ENCODE assay signal across 16 mouse cellular contexts in the genomic region with DNA sequence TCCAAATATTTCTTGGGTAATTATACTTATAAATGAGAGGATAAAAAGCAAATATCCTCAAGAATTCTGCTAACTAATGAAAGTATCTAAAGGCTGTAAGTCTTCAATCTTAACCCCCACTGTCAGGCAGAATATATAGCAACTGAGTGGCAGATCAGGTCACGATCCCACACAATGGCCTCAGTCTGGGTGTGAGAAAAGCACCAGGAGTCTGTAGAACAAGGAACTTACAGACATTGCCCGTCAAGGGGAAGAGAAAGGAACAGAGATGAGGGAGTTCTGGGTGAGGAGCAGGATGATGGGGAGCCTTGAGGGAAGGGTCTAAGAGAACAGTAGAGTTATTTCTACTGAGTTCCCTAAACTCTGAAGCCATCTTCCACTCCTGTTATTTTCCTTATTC. TPM values are rescaled to one million over a fixed set of nuclear protein-coding genes. Genes with fewer than 3 reads are reported as not detected.
DNase-seq lines count a peak whose midpoint lies in the region; ATAC-seq and TF ChIP-seq lines count a peak whose summit lies in the region.
"Had no signal": no experiment of that assay in that cellular context is flagged by ENCODE, and none has a peak within 500 bp of the region (broad histone marks: within the 10 kb centered on the region; RNA-seq: fewer than 3 reads in every experiment).

No protein-coding gene starts in this region.

- ATAC-seq in neural tube, embryonic 12.5 days (ENCODE audit: low FRiP score, low read depth), result no peak
- no peak for ATAC-seq in hindbrain, embryonic 11.5 days (ENCODE audit: low FRiP score)
- ATAC-seq: CD4-positive, CD25-positive, alpha-beta regulatory T cell, adult 4 months had no signal

- peaks cover 27% of the 10 kb centered on the region for H3K36me3 ChIP-seq in neural tube, embryonic 12.5 days
- H3K36me3 ChIP-seq in hindbrain, embryonic 11.5 days (ENCODE audit: control insufficient read depth, insufficient read depth, low read length), result no peaks in the 10 kb centered on the region
- peaks cover 55% of the 10 kb centered on the region for H3K36me3 ChIP-seq in thymus, adult 2 months (ENCODE audit: control insufficient read depth, insufficient read depth, low read length)

- TF ChIP-seq POLR2A in brain, embryonic 14.5 days (IDR thresholded peaks at IDR 0.05; ENCODE audit: borderline replicate concordance, extremely low read depth, insufficient read depth, insufficient read length, poor library complexity, severe bottlenecking), result no peak
- TF ChIP-seq POLR2A in thymus, adult 2 months (IDR thresholded peaks at IDR 0.05; ENCODE audit: control insufficient read depth, extremely low read depth, insufficient read depth, low read length, poor library complexity), result no peak

- H3K9ac ChIP-seq in neural tube, embryonic 12.5 days, result no peak overlapping the region
- no peak overlapping the region for H3K9ac ChIP-seq in hindbrain, embryonic 11.5 days (ENCODE audit: low read depth, low read length)
- H3K9ac ChIP-seq: embryonic facial prominence, embryonic 13.5 days; liver, embryonic 15.5 days had no signal

- no peak for DNase-seq in neural tube, embryonic 10.5 days (ENCODE audit: extremely low spot score, low spot score)
- peak; percentile 60 for DNase-seq in brain, embryonic 14.5 days (ENCODE audit: low read depth)
- DNase-seq in hindbrain, embryonic 11.5 days (ENCODE audit: low spot score), result peak; percentile 38
- DNase-seq in thymus, adult 2 months, result no peak
- no peak for DNase-seq in T-cell, adult 2 months (ENCODE audit: low spot score)
- DNase-seq in cerebellum, adult 9-10 months, result no peak
- DNase-seq: adrenal gland, adult 8-10 months; cerebellum, postnatal 10 days; lung, postnatal 36 days; right cerebral cortex, postnatal 14 days; thymus, adult 18-20 months had no signal

- H3K27me3 ChIP-seq in neural tube, embryonic 12.5 days (replicated peaks), result no peaks in the 10 kb centered on the region
- no peaks in the 10 kb centered on the region for H3K27me3 ChIP-seq in hindbrain, embryonic 11.5 days (ENCODE audit: control insufficient read depth, insufficient read depth, low read length)
- no peaks in the 10 kb centered on the region for H3K27me3 ChIP-seq in thymus, adult 2 months (ENCODE audit: control insufficient read depth, insufficient read depth, low read length)
- H3K27me3 ChIP-seq: embryonic facial prominence, embryonic 13.5 days; liver, embryonic 15.5 days had no signal

- H3K4me3 ChIP-seq in neural tube, embryonic 12.5 days, result no peak overlapping the region
- no peak overlapping the region for H3K4me3 ChIP-seq in hindbrain, embryonic 11.5 days (ENCODE audit: low read depth, low read length)
- H3K4me3 ChIP-seq in thymus, adult 2 months (ENCODE audit: control insufficient read depth, insufficient read depth, low read length), result no peak overlapping the region
- H3K4me3 ChIP-seq: embryonic facial prominence, embryonic 13.5 days; liver, embryonic 15.5 days had no signal

- TF ChIP-seq CTCF in brain, embryonic 14.5 days (IDR thresholded peaks at IDR 0.05; ENCODE audit: borderline replicate concordance, extremely low read depth, insufficient read depth, insufficient read length), result no peak
- no peak for TF ChIP-seq CTCF in thymus, adult 2 months (IDR thresholded peaks at IDR 0.05; ENCODE audit: borderline replicate concordance, control insufficient read depth, extremely low read depth, insufficient read depth, low read length, poor library complexity)

- H3K4me2 ChIP-seq in neural tube, embryonic 12.5 days (replicated peaks), result no peak overlapping the region
- no peak overlapping the region for H3K4me2 ChIP-seq in hindbrain, embryonic 11.5 days (replicated peaks; ENCODE audit: low read depth, low read length)
- H3K4me2 ChIP-seq: embryonic facial prominence, embryonic 13.5 days; liver, embryonic 15.5 days had no signal

- WGBS in neural tube, embryonic 12.5 days, result 14% methylated on average over 2 of the region's 2 CpGs
- WGBS in hindbrain, embryonic 11.5 days, result 38% methylated on average over 2 of the region's 2 CpGs
- WGBS in thymus, adult 2 months, result 93% methylated on average over 2 of the region's 2 CpGs

- H3K4me1 ChIP-seq in neural tube, embryonic 12.5 days, result peaks cover 12% of the 10 kb centered on the region; the same call in 1 of the 2 replicates
- H3K4me1 ChIP-seq in hindbrain, embryonic 11.5 days (replicated peaks; ENCODE audit: control insufficient read depth, insufficient read depth, low read length), result peaks cover 5% of the 10 kb centered on the region; the same call in 1 of the 2 replicates
- H3K4me1 ChIP-seq in thymus, adult 2 months (replicated peaks; ENCODE audit: control insufficient read depth, insufficient read depth, low read length), result no peaks in the 10 kb centered on the region
- H3K4me1 ChIP-seq: embryonic facial prominence, embryonic 13.5 days; liver, embryonic 15.5 days had no signal

- H3K9me3 ChIP-seq in neural tube, embryonic 12.5 days, result no peaks in the 10 kb centered on the region
- H3K9me3 ChIP-seq in hindbrain, embryonic 11.5 days (ENCODE audit: control insufficient read depth, low read length), result no peaks in the 10 kb centered on the region; the same call in 1 of the 2 replicates
- H3K9me3 ChIP-seq: embryonic facial prominence, embryonic 13.5 days; liver, embryonic 15.5 days had no signal

- 0 out of 2 replicates have a peak overlapping the region, but pooled peaks have one; percentile 12 for H3K27ac ChIP-seq in neural tube, embryonic 12.5 days
- peak overlapping the region; percentile 79 for H3K27ac ChIP-seq in hindbrain, embryonic 11.5 days (ENCODE audit: low read depth, low read length)
- H3K27ac ChIP-seq in thymus, adult 2 months (ENCODE audit: control insufficient read depth, insufficient read depth, low read length), result no peak overlapping the region
- H3K27ac ChIP-seq: embryonic facial prominence, embryonic 13.5 days; kidney, postnatal 0 days; liver, embryonic 15.5 days had no signal

RNA-seq across cellular contexts. Expression of a gene that starts 16.2 kb away (rescaled TPM):
- polyA plus RNA-seq in neural tube, embryonic 12.5 days (2016; fragmentation: Nextera tagmentation; extraction: Ambion mirVana), result 179 and 185 TPM in 2 replicates
- 47.7 and 55.3 TPM in 2 replicates for polyA plus RNA-seq in brain, embryonic 14.5 days (2012; rRNA removed)
- 151 and 159 TPM in 2 replicates for polyA plus RNA-seq in hindbrain, embryonic 11.5 days (2014; fragmentation: Nextera tagmentation; extraction: Ambion mirVana)
- 16.3 and 17.6 TPM in 2 replicates for polyA plus RNA-seq in thymus, adult 2 months (2012; rRNA removed)

RNA-seq across cellular contexts. Expression of a gene that starts 41.5 kb away (rescaled TPM):
- polyA plus RNA-seq in neural tube, embryonic 12.5 days (2016; fragmentation: Nextera tagmentation; extraction: Ambion mirVana), result 165 and 173 TPM in 2 replicates
- polyA plus RNA-seq in brain, embryonic 14.5 days (2012; rRNA removed), result 60.3 and 70.2 TPM in 2 replicates
- polyA plus RNA-seq in hindbrain, embryonic 11.5 days (2014; fragmentation: Nextera tagmentation; extraction: Ambion mirVana), result 257 and 285 TPM in 2 replicates
- 76.2 and 96.6 TPM in 2 replicates for polyA plus RNA-seq in thymus, adult 2 months (2012; rRNA removed)

Comparison
In these comparisons a context has a peak if more than half of its experiments do, and no peak if none do; other contexts are left out.
1. DNase-seq: peak in brain, embryonic 14.5 days (single experiment) and hindbrain, embryonic 11.5 days (single experiment); none in neural tube, embryonic 10.5 days (single experiment), thymus, adult 2 months (single experiment), T-cell, adult 2 months (single experiment) and cerebellum, adult 9-10 months (single experiment).